Mouse (Mus musculus): ENCODE results near the gene Coasy. TPM values are rescaled to one million over a fixed set of nuclear protein-coding genes. Genes with fewer than 3 reads are reported as not detected.

Coasy gene
- polyA plus RNA-seq, 1 experiment: 43.9 TPM

GRCm38 (mm10) chr11:101070189-101070527 lies 12.2 kb upstream of the Coasy start:
- WGBS: under 1% methylated on average over 27 of the region's 36 CpGs
- peaks cover 10% of the 10 kb centered on the region for H3K4me1 ChIP-seq (ENCODE audit: control insufficient read depth, insufficient read depth, low read length)
- peak overlapping the region; percentile 75 for H3K4me3 ChIP-seq (replicated peaks; ENCODE audit: extremely low read depth, low read depth, low read length)
- TF ChIP-seq POLR2A (IDR thresholded peaks at IDR 0.05; ENCODE audit: borderline replicate concordance, extremely low read depth, low read depth, low read length) (no peak), CTCF (IDR thresholded peaks at IDR 0.05; ENCODE audit: insufficient read depth, low read length) (no peak)
- no peak for DNase-seq

- Histone ChIP-seq H3K4me1 (ENCODE audit: control insufficient read depth, insufficient read depth, low read length) (peaks cover 10% of the 10 kb centered on the region), H3K4me3 (replicated peaks; ENCODE audit: extremely low read depth, low read depth, low read length) (no peak overlapping the region)
- 77% methylated on average over 6 of the region's 6 CpGs for WGBS
- no peak for DNase-seq
- no peak for TF ChIP-seq POLR2A (IDR thresholded peaks at IDR 0.05; ENCODE audit: borderline replicate concordance, extremely low read depth, low read depth, low read length)
- no peak for TF ChIP-seq CTCF (IDR thresholded peaks at IDR 0.05; ENCODE audit: insufficient read depth, low read length)
These were observed 11.4 kb upstream of the Coasy start for GRCm38 (mm10) chr11:101070987-101071386.

- WGBS: 80% methylated on average over 14 of the region's 14 CpGs
- no peak for DNase-seq
- Histone ChIP-seq H3K4me3 (replicated peaks; ENCODE audit: extremely low read depth, low read depth, low read length) (no peak overlapping the region), H3K4me1 (ENCODE audit: control insufficient read depth, insufficient read depth, low read length) (peaks cover 8% of the 10 kb centered on the region)
- no peak for TF ChIP-seq CTCF (IDR thresholded peaks at IDR 0.05; ENCODE audit: insufficient read depth, low read length)
- TF ChIP-seq POLR2A (IDR thresholded peaks at IDR 0.05; ENCODE audit: borderline replicate concordance, extremely low read depth, low read depth, low read length): no peak
These were observed 10.4 kb upstream of the Coasy start for GRCm38 (mm10) chr11:101071810-101072428.

GRCm38 (mm10) chr11:101078121-101078520 lies 4.2 kb upstream of the Coasy start, which contains the start of gene Hsd17b1:
Gene Hsd17b1 (plus strand): TSS chr11:101078411.
- 74% methylated on average over 9 of the region's 9 CpGs for WGBS
- DNase-seq: no peak
- TF ChIP-seq POLR2A (IDR thresholded peaks at IDR 0.05; ENCODE audit: borderline replicate concordance, extremely low read depth, low read depth, low read length) (no peak), CTCF (IDR thresholded peaks at IDR 0.05; ENCODE audit: insufficient read depth, low read length) (no peak)
- H3K4me1 ChIP-seq (ENCODE audit: control insufficient read depth, insufficient read depth, low read length): peaks cover 2% of the 10 kb centered on the region
- no peak within 1 kb of the TSS for H3K4me3 ChIP-seq (replicated peaks; ENCODE audit: extremely low read depth, low read depth, low read length)

GRCm38 (mm10) chr11:101079746-101080145 lies 2.6 kb upstream of the Coasy start:
- 17% methylated on average over 27 of the region's 27 CpGs for WGBS
- no peak overlapping the region for H3K4me3 ChIP-seq (replicated peaks; ENCODE audit: extremely low read depth, low read depth, low read length)
- peaks cover 3% of the 10 kb centered on the region for H3K4me1 ChIP-seq (ENCODE audit: control insufficient read depth, insufficient read depth, low read length)
- TF ChIP-seq POLR2A (IDR thresholded peaks at IDR 0.05; ENCODE audit: borderline replicate concordance, extremely low read depth, low read depth, low read length) (no peak), CTCF (IDR thresholded peaks at IDR 0.05; ENCODE audit: insufficient read depth, low read length) (no peak)
- no peak for DNase-seq

GRCm38 (mm10) chr11:101080421-101080820 lies 1.9 kb upstream of the Coasy start:
- Histone ChIP-seq H3K4me1 (ENCODE audit: control insufficient read depth, insufficient read depth, low read length) (peaks cover 3% of the 10 kb centered on the region), H3K4me3 (replicated peaks; ENCODE audit: extremely low read depth, low read depth, low read length) (no peak overlapping the region)
- TF ChIP-seq POLR2A (IDR thresholded peaks at IDR 0.05; ENCODE audit: borderline replicate concordance, extremely low read depth, low read depth, low read length) (no peak), CTCF (IDR thresholded peaks at IDR 0.05; ENCODE audit: insufficient read depth, low read length) (no peak)
- WGBS: 76% methylated on average over 5 of the region's 5 CpGs
- DNase-seq: no peak

- H3K4me3 ChIP-seq (replicated peaks; ENCODE audit: extremely low read depth, low read depth, low read length): peak overlapping the region; percentile 37
- WGBS: 8% methylated on average over 10 of the region's 10 CpGs
- no peak for DNase-seq
- TF ChIP-seq POLR2A (IDR thresholded peaks at IDR 0.05; ENCODE audit: borderline replicate concordance, extremely low read depth, low read depth, low read length) (no peak), CTCF (IDR thresholded peaks at IDR 0.05; ENCODE audit: insufficient read depth, low read length) (no peak)
- peaks cover 7% of the 10 kb centered on the region for H3K4me1 ChIP-seq (ENCODE audit: control insufficient read depth, insufficient read depth, low read length)
These were observed 706 bp upstream of the Coasy start for GRCm38 (mm10) chr11:101081659-101082058.

- Histone ChIP-seq H3K4me1 (ENCODE audit: control insufficient read depth, insufficient read depth, low read length) (peaks cover 12% of the 10 kb centered on the region), H3K4me3 (replicated peaks; ENCODE audit: extremely low read depth, low read depth, low read length) (peak overlapping the region; percentile 87)
- DNase-seq: no peak
- no peak for TF ChIP-seq CTCF (IDR thresholded peaks at IDR 0.05; ENCODE audit: insufficient read depth, low read length)
- TF ChIP-seq POLR2A (IDR thresholded peaks at IDR 0.05; ENCODE audit: borderline replicate concordance, extremely low read depth, low read depth, low read length): no peak
- WGBS: 24% methylated on average over 19 of the region's 19 CpGs
These were observed 825 bp downstream of the Coasy start for GRCm38 (mm10) chr11:101083083-101083697.

GRCm38 (mm10) chr11:101084246-101084645 lies 1.9 kb downstream of the Coasy start:
- no peak overlapping the region for H3K4me3 ChIP-seq (replicated peaks; ENCODE audit: extremely low read depth, low read depth, low read length)

GRCm38 (mm10) chr11:101084811-101085210 lies 2.4 kb downstream of the Coasy start:
- 94% methylated on average over 12 of the region's 12 CpGs for WGBS
- H3K4me3 ChIP-seq (replicated peaks; ENCODE audit: extremely low read depth, low read depth, low read length): no peak overlapping the region
- H3K4me1 ChIP-seq (ENCODE audit: control insufficient read depth, insufficient read depth, low read length): peaks cover 12% of the 10 kb centered on the region
- no peak for TF ChIP-seq CTCF (IDR thresholded peaks at IDR 0.05; ENCODE audit: insufficient read depth, low read length)
- no peak for TF ChIP-seq POLR2A (IDR thresholded peaks at IDR 0.05; ENCODE audit: borderline replicate concordance, extremely low read depth, low read depth, low read length)
- DNase-seq: no peak

More at GRCm38 (mm10) chr11:101084246-101084645, 1.9 kb downstream of the Coasy start:
- WGBS: 84% methylated on average over 14 of the region's 14 CpGs
- H3K4me1 ChIP-seq (ENCODE audit: control insufficient read depth, insufficient read depth, low read length): peaks cover 12% of the 10 kb centered on the region
- TF ChIP-seq CTCF (IDR thresholded peaks at IDR 0.05; ENCODE audit: insufficient read depth, low read length): no peak
- no peak for TF ChIP-seq POLR2A (IDR thresholded peaks at IDR 0.05; ENCODE audit: borderline replicate concordance, extremely low read depth, low read depth, low read length)
- no peak for DNase-seq

All from lung, adult 2 months (tissue).